Mouse (Mus musculus) left cerebral cortex, adult 11 months (tissue): ENCODE measurements around the gene Tlr7.
"Not testable (repeated sequence)": the region's sequence is repeated elsewhere in the genome, so short reads cannot be mapped to it uniquely, and the experiment has no call there.

Source experiments
- DNase-seq: peaks from one replicate; pipeline ENCODE4 v3.0.0; 2022; ENCODE audit warnings: low spot score

Tlr7 gene

GRCm38 (mm10) chrX:167330399-167330798, at the start of gene Tlr7:
Tlr7 (minus strand) TSS chrX:167330558.
- no peak for DNase-seq

DNA sequence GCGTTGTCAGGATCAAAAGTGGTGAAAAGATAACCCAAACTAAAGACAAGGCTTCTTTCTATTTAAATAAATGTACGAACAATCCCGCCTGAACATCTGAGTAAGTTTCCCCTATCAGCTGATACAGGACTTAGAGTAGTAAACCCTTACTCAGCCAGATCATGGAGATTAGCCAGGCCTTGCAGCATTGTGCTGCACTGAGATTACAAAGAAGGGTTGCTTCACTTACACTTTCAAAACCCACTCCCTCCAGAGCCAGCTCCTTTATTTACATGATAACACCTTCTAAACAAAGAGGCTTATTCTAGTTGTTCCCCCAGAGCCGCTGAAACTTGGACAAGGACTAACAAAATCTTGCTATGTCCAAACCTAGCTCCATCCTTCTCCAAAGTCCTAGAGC, 49.7 kb upstream of the Tlr7 start:
- DNase-seq, result no peak

- DNase-seq, result not testable (repeated sequence)
Measured at GRCm38 (mm10) chrX:167361231-167361630, 30.9 kb upstream of the Tlr7 start.

GRCm38 (mm10) chrX:167359704-167360103, 29.3 kb upstream of the Tlr7 start:
- no peak for DNase-seq

DNA sequence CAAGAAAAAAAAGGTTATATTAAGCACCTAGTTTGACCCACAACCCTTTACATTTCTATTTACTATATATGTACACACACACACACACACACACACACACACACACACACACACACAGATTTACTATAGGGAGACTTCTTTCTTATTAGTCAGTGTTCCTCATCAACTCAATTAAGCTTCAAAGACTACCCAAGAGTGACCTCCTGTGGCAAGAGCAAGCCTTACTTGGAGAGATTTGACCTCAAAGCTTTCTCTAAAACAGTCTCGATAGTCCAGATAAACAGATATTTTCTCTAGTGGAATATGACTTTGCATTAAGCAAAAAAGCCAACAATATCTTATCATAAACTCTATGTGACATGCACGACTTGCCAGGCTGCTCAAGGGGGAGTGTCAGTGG, 27.1 kb upstream of the Tlr7 start:
- DNase-seq, result no peak

- no peak for DNase-seq
Measured at GRCm38 (mm10) chrX:167355965-167356364, 25.6 kb upstream of the Tlr7 start.

DNA sequence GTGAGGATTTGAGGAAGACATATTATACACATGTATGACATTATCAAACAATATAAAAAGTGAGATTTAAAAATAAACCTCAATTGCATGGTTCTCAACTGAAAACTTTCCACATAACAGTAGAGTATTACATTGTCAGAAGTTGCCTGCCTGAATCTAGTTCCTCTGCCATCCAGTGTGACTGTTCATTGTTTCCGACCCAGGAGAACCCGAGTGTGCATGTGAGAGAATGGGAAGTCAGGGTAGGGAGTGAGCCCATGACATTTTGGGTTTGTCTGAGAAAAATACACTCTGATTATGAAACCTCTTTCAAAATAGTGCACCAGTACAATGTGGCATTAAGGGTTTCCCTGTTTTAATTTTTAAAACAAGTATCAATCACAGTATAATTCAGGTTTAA, 23.3 kb upstream of the Tlr7 start:
- DNase-seq, result no peak

DNA sequence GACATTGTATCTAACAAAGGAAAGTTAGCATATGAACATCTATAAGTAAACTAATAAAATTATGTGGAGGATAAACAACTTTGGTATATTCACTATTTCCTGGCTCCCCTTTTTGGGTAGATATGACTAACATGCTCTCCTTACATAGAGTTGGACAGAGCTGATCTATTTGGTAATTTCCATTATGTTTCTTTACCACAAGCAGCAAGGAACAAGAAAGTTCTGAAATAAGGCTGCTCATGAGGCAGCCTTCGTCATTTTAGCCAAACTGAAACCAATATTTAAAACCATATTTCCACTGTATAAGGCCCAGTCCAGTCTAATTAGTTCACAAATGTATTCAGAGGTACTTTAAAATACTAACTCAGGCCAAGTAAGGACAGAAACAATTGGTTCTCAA, 16.1 kb upstream of the Tlr7 start:
- no peak for DNase-seq

DNA sequence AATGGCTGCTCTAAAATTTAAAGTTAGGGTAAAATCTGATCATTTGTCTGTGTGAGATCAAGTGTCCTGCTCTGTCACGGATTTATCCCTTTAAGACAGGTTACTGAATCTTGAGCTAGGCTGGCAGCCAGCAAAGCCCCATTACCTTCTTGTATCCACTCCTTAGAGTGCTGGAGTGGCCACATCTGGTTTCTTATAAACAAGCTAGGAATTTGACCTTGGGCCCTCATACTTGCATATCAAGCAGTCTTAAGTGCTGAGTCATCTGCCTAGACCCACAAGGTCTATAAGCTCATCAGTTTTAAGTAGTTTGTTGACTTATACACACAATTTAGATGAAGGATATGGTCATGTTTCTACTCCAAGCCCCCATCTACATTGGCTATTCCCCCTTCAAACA, 14.0 kb upstream of the Tlr7 start:
- DNase-seq, result no peak

DNA sequence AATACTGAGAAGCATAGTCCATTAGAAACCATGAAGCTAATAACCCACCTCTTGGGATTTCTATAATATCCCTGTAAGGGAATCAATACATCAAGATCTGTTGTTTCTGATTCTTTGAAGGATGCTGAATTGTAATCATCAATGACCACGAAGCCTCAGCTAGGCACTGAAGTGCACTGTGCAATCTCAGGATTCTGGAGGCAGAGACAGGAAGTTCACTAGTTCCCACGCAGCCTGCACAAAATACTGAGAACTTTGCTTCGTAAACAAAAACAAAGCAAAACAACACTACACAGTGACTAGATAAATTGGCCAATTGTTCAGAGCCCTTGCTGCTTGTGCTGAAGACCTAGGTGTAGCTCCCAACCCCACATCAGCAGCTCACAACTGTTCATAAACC, 11.5 kb upstream of the Tlr7 start:
- no peak for DNase-seq

DNA sequence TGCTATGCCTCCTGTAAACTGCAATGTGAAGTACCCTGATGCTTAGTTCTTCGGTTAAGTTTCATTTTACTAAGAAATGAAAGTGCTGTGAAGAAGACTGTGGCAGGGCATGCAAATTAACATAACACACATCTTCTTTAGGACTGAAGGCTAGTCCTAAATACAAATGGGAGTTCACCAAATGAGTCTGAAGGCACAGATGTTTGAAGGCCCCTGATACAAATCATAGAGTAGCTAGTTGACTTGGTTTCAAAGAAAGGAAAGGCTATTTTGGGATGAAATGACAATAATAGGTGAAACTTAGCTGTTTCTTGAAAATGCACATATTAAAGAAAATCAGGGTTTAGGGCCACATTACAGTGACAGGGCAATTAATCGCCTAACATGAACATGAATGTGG, 9.8 kb upstream of the Tlr7 start:
- DNase-seq, result no peak

GRCm38 (mm10) chrX:167337990-167338389, 7.6 kb upstream of the Tlr7 start:
- no peak for DNase-seq

DNA sequence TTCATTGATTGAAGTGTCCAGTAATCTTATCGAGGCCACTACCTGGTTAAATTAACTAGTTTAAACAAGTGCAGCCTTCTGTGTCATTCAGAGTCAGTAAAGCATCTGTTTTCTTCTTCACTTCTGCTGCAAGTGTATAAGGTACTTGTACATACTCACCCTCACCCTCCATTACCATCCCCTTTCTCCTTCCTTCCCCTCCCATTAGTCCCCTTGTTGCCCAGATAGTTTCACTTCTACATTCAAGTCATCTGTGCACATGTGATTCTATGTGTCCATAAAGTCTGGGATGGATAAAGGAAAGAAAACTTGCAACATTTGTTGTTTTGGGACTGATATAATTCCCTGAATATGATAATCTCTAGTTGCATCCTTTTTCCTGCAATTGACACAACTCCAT, 4.2 kb upstream of the Tlr7 start:
- DNase-seq, result no peak

- DNase-seq, result no peak
Measured at GRCm38 (mm10) chrX:167332607-167333006, 2.2 kb upstream of the Tlr7 start.

- no peak for DNase-seq
Measured at GRCm38 (mm10) chrX:167330993-167331392, 635 bp upstream of the Tlr7 start.

DNA sequence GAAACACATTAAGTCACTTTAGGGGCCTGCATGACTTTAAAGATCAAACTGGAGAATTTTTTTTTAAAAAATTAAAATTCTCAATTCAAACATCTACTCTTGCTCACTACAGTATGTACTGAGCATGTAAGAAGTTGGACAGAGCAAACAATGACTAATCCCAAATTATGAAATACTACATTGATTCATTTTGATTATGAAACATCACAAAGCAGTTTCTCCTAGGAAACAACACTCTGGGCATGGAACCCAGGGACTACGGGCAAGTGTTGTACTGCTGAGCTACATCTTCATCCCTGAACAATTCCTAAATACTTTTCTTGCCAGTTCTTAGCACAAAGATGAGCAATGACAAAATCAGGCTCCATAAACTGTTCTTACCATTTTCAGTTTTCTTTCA, 738 bp downstream of the Tlr7 start:
- no peak for DNase-seq

DNA sequence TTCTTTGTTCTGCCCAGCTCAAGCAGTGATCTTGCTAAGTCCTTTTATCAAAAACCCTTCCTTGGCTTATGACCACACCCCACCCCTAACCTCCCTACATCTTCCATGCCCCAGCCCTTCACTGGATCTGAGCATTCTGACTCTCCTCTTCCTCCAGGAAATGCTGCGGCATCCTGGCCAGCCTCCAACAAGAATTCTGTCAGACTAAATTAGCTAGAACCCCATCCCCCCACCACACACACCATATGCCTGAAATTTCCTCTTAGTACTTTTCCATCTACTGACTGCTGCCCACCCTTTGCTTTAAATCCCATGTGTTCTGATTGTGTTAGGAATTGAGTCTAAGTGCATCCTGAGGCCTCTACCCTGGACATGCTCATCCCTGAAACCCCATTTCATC, 1.3 kb downstream of the Tlr7 start:
- no peak for DNase-seq

- no peak for DNase-seq
Measured at GRCm38 (mm10) chrX:167328519-167328918, 1.8 kb downstream of the Tlr7 start.

GRCm38 (mm10) chrX:167323742-167324141, 6.6 kb downstream of the Tlr7 start:
- no peak for DNase-seq

GRCm38 (mm10) chrX:167321233-167321806, 9.0 kb downstream of the Tlr7 start:
- no peak for DNase-seq

GRCm38 (mm10) chrX:167318819-167319396, 11.4 kb downstream of the Tlr7 start:
- no peak for DNase-seq

DNA sequence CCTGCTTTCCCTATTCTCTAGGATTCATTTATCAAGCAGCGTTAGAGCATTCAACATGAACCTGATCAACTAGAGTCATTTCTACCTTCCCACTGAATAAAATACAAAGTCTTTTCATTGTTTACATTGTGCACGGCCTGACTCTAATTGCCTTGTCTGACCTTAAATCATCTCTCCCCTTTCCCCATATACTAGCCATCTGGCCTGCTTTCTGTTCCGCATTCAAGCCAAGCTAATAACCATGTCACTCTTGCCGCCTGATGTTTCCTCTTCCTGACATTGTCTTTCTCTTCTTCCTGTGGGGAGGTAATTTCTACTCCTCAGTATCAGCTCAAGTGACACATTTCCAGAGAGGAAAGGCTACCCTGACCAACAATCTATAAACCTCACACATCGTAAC, 14.6 kb downstream of the Tlr7 start:
- no peak for DNase-seq

DNA sequence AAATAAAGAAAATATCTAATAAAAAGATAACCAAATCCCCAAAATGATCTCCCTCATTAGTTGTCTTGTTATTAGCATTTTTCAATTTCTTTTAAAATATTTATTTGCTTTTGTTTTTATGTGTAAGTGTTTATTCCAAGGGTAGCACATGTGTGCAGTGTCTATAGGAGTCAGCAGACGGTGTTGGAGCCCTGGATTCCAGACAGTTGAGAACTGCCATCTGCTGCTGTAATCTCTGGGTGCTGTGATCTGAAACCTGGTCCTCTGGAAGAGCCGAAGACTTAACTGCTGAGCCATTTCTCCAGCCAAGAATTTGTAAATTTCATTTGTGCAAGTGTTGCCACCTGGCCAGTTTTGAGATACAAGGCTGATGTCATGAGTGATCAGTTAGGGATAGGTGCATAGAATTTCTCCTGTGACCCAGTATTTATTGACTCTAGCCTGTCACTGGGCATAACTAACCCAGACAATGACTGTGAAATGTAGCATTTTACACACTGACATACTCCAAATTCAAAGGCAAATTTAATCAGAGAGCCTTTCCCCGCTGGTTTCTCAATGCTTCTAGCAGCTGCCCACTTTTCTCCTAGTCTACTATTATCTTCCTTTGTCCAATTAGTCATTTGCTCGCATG, 15.1 kb downstream of the Tlr7 start:
- DNase-seq, result no peak

DNA sequence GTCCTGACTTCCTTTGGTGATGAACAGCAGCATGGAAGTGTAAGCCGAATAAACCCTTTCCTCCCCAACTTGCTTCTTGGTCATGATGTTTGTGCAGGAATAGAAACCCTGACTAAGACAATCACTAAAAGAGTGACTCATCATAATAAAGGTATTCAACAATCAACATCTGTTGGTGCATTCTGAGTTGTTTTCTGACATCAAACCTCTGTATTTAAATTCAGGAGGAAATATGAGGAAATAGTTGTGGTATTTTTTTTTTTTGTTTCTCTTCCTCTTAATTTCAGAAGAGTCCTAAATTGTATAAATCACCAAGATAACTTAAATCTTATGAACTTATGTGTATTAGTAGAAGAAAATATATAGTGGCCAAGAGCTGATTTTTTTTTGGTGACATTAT, 28.3 kb downstream of the Tlr7 start:
- DNase-seq, result not testable (repeated sequence)
